Mouse (Mus musculus): ENCODE measurements around the gene Cfap73. TPM values are rescaled to one million over a fixed set of nuclear protein-coding genes. Genes with fewer than 3 reads are reported as not detected.
A peak's percentile ranks its signal among the peaks of the same experiment; 100 is the strongest.

Cfap73 gene
- 0.15 and 0.33 TPM in 2 replicates for polyA plus RNA-seq (2012; rRNA removed)

- H3K4me3 ChIP-seq (ENCODE audit: control insufficient read depth, insufficient read depth, low read length) = no peak within 1 kb of the TSS
- no peaks in the 10 kb centered on the region for H3K36me3 ChIP-seq (ENCODE audit: control insufficient read depth, insufficient read depth, low read length)
- DNase-seq = no peak
- H3K4me1 ChIP-seq (replicated peaks; ENCODE audit: control insufficient read depth, insufficient read depth, low read length) = peaks cover 23% of the 10 kb centered on the region
- 72% methylated on average over 9 of the region's 9 CpGs for WGBS
- no peak for TF ChIP-seq CTCF (IDR thresholded peaks at IDR 0.05; ENCODE audit: borderline replicate concordance, control insufficient read depth, extremely low read depth, insufficient read depth, low read length, poor library complexity)
- H3K27ac ChIP-seq (ENCODE audit: control insufficient read depth, insufficient read depth, low read length) = no peak within 1 kb of the TSS
- no peaks in the 10 kb centered on the region for H3K27me3 ChIP-seq (ENCODE audit: control insufficient read depth, insufficient read depth, low read length)
Measured at GRCm38 (mm10) chr5:120634131-120634530, at the start of gene Cfap73. Gene Cfap73, minus strand, starts transcription at chr5:120634235.

- Histone ChIP-seq H3K4me1 (replicated peaks; ENCODE audit: control insufficient read depth, insufficient read depth, low read length) (peaks cover 61% of the 10 kb centered on the region), H3K36me3 (ENCODE audit: control insufficient read depth, insufficient read depth, low read length) (no peaks in the 10 kb centered on the region), H3K27ac (ENCODE audit: control insufficient read depth, insufficient read depth, low read length) (no peak overlapping the region), H3K27me3 (ENCODE audit: control insufficient read depth, insufficient read depth, low read length) (no peaks in the 10 kb centered on the region), H3K4me3 (ENCODE audit: control insufficient read depth, insufficient read depth, low read length) (no peak overlapping the region)
- WGBS = 41% methylated on average over 24 of the region's 24 CpGs
- no peak for DNase-seq
- TF ChIP-seq POLR2A (IDR thresholded peaks at IDR 0.05; ENCODE audit: control insufficient read depth, extremely low read depth, insufficient read depth, low read length, poor library complexity) (no peak), CTCF (IDR thresholded peaks at IDR 0.05; ENCODE audit: borderline replicate concordance, control insufficient read depth, extremely low read depth, insufficient read depth, low read length, poor library complexity) (no peak)
Measured at GRCm38 (mm10) chr5:120682982-120683771, 49.1 kb upstream of the Cfap73 start.

- H3K27me3 ChIP-seq (ENCODE audit: control insufficient read depth, insufficient read depth, low read length) = no peaks in the 10 kb centered on the region
- TF ChIP-seq CTCF (IDR thresholded peaks at IDR 0.05; ENCODE audit: borderline replicate concordance, control insufficient read depth, extremely low read depth, insufficient read depth, low read length, poor library complexity) = no peak
- TF ChIP-seq POLR2A (IDR thresholded peaks at IDR 0.05; ENCODE audit: control insufficient read depth, extremely low read depth, insufficient read depth, low read length, poor library complexity) = no peak
- no peak overlapping the region for H3K4me3 ChIP-seq (ENCODE audit: control insufficient read depth, insufficient read depth, low read length)
- WGBS = 94% methylated on average over 18 of the region's 18 CpGs
- H3K27ac ChIP-seq (ENCODE audit: control insufficient read depth, insufficient read depth, low read length) = no peak overlapping the region
- DNase-seq = no peak
- H3K4me1 ChIP-seq (replicated peaks; ENCODE audit: control insufficient read depth, insufficient read depth, low read length) = peaks cover 43% of the 10 kb centered on the region
- H3K36me3 ChIP-seq (ENCODE audit: control insufficient read depth, insufficient read depth, low read length) = no peaks in the 10 kb centered on the region
Measured at GRCm38 (mm10) chr5:120680918-120681317, 46.9 kb upstream of the Cfap73 start.

DNA sequence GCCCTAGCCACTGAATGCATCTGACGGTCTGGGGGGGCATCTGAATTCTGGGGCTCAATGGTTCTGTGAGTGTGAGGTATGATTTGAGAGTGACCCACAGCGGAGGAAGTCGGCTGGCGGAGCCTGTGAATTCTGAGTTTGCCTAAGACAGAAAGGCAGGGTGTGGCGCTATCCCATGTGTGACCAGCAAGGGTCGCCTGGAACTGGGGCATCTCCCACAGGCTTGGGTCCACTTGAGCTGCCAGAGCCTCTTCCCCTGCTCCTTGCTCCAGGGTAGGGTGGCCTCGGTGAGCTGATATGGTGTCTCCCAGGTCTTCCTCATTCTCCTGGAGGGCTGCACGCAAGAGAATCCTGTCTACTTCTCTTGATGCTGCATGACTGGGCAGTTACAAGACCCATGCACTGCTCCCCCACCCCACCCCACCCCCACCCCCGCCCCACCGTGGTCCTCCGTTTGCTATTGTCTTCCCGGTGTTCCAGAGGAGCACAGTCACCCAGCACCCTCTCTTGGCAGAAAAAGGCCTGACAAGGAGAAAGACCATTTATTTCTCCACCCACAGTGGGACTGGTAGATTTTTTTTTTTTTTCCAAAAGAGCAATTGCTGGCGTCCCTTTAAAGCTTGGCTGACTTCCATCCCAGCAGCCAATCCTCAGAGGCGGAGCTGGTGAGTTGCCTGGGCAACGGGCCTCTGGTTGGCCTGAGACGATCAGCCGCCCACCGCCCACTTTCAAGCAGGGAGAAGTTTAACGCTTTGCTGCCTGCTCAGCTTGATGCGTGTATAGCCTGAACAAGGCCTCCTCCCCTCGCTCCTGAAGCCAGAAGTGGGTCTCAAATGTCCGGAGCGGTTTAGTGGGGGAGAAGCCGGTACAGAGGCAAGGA lies 45.9 kb upstream of the Cfap73 start:
- Histone ChIP-seq H3K36me3 (ENCODE audit: control insufficient read depth, insufficient read depth, low read length) (no peaks in the 10 kb centered on the region), H3K27me3 (ENCODE audit: control insufficient read depth, insufficient read depth, low read length) (no peaks in the 10 kb centered on the region), H3K27ac (ENCODE audit: control insufficient read depth, insufficient read depth, low read length) (no peak overlapping the region), H3K4me1 (replicated peaks; ENCODE audit: control insufficient read depth, insufficient read depth, low read length) (peaks cover 33% of the 10 kb centered on the region), H3K4me3 (ENCODE audit: control insufficient read depth, insufficient read depth, low read length) (no peak overlapping the region)
- peak; percentile 48 for DNase-seq
- 45% methylated on average over 24 of the region's 24 CpGs for WGBS
- TF ChIP-seq POLR2A (IDR thresholded peaks at IDR 0.05; ENCODE audit: control insufficient read depth, extremely low read depth, insufficient read depth, low read length, poor library complexity) (no peak), CTCF (IDR thresholded peaks at IDR 0.05; ENCODE audit: borderline replicate concordance, control insufficient read depth, extremely low read depth, insufficient read depth, low read length, poor library complexity) (0 out of 2 replicates have a peak, but pooled peaks have one; percentile 33)

DNA sequence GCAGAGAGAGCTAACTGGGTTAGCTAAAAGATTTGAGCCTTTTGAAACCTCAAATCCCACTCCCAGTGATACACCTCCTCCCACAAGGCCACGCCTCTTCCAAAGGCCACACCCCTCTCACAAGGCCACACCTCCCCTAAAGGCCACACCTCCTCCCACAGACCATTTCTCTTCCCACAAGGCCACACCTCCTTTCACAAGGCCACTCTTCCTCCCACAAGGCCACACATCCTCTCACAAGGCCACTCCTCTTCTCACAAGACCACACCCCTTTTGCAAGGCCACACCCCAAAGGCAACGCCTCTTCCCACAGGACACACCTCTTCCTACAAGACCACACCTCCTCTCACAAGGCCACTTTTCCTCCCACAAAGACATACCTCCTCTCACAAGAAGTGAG lies 43.5 kb upstream of the Cfap73 start:
- H3K4me3 ChIP-seq (ENCODE audit: control insufficient read depth, insufficient read depth, low read length) = no peak overlapping the region
- H3K4me1 ChIP-seq (replicated peaks; ENCODE audit: control insufficient read depth, insufficient read depth, low read length) = peaks cover 22% of the 10 kb centered on the region
- no peak overlapping the region for H3K27ac ChIP-seq (ENCODE audit: control insufficient read depth, insufficient read depth, low read length)
- WGBS = 62% methylated on average over 2 of the region's 2 CpGs
- no peak for TF ChIP-seq POLR2A (IDR thresholded peaks at IDR 0.05; ENCODE audit: control insufficient read depth, extremely low read depth, insufficient read depth, low read length, poor library complexity)
- no peak for TF ChIP-seq CTCF (IDR thresholded peaks at IDR 0.05; ENCODE audit: borderline replicate concordance, control insufficient read depth, extremely low read depth, insufficient read depth, low read length, poor library complexity)
- no peaks in the 10 kb centered on the region for H3K36me3 ChIP-seq (ENCODE audit: control insufficient read depth, insufficient read depth, low read length)
- no peaks in the 10 kb centered on the region for H3K27me3 ChIP-seq (ENCODE audit: control insufficient read depth, insufficient read depth, low read length)
- DNase-seq = no peak
